Mouse (Mus musculus) CD8-positive naive resting alpha-beta T cell, adult 2 months (primary cell): Measurements from ENCODE around the gene Akap12.

ENCODE experiments used
- DNase-seq, 2 experiments: peaks; one replicate each; pipeline ENCODE4 v3.0.0; 2022; ENCODE audit warnings: low read depth in 2 of 2, low spot score in 2 of 2

Akap12 gene

DNA sequence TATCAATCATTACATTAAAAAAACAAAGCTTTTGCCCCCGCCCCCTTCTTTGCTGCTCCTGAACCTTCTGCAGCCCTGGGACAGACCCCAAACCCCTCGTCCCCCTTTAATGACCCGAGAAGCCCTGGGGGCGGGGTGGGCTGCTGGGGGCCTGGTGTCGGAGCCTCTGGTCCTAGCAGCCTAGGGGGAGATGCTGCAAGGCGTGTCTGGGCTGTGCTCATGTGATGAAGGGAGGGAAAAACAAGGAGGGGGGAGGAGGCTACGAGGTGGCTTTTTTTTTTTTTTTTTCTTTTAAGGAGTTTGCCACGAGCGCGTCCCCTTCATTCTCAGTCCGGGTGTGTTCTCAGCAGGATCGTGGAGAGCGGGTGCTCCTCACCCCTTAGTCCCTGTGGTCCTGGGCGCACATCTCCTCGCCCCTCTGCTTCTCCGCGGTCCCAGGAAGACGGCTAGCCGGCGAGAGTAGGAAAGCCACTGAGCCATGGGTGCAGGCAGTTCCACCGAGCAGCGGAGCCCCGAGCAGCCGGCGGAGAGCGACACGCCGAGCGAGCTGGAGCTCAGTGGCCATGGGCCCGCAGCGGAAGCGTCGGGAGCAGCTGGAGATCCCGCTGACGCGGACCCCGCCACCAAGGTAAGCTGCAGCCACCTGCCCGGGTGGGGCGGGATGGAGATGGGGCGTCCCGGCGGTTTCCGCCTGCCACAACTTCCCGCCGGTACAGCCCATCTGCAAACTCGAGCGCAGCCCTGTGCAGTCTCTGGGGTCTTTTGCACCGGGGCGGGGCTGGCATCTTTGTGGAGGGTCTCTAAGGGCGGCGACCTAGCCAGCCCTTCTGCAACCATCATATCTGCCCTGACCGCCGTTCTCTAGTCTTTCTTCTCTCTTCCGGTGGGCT lies at the start of gene Akap12:
TSS of gene Akap12 (plus strand) at position 340 of the 890 bp plus-strand sequence.
- peak; percentile 2 to 11 for DNase-seq

GRCm38 (mm10) chr10:4230563-4231359 lies 35.4 kb upstream of the Akap12 start:
- DNase-seq, result no peak

GRCm38 (mm10) chr10:4233102-4233501 lies 33.1 kb upstream of the Akap12 start:
- no peak for DNase-seq

DNA sequence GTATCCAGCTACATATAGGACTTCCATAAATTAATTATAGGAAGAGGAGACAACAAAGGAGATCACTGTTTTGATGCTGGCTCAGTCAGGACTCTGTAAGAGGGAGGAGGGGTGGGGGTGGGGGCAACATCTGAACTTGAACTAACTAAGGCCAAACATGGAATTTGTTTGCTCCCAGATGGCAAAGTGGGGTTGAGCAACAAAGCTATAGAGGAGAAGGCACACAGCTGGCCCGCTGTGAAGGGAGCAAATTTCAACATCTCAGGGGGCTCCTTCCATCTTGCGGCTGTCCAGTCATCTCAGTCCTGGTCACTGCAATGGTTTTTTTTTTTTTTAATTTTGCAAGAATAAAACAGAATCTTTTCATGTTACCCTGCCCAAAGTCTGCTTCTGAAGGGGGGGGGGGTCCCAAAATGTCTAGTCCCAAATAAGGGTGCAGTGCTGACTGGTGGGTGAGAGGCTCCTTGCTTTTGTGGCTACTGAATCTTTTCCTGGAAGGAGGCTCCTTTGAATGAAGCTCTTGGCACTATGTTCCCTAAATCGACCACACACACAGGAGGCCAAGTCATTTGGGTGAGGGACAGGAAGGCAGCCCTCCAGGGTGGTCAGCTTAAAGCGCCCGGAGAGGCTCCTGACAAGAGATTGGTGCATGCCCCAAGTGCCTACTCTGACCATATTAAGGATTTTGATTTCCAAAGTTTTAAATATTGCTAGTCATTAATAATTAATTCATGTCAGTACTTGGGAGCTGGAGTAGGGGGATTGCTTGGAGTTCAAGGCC lies 26.2 kb upstream of the Akap12 start:
- no peak for DNase-seq

DNA sequence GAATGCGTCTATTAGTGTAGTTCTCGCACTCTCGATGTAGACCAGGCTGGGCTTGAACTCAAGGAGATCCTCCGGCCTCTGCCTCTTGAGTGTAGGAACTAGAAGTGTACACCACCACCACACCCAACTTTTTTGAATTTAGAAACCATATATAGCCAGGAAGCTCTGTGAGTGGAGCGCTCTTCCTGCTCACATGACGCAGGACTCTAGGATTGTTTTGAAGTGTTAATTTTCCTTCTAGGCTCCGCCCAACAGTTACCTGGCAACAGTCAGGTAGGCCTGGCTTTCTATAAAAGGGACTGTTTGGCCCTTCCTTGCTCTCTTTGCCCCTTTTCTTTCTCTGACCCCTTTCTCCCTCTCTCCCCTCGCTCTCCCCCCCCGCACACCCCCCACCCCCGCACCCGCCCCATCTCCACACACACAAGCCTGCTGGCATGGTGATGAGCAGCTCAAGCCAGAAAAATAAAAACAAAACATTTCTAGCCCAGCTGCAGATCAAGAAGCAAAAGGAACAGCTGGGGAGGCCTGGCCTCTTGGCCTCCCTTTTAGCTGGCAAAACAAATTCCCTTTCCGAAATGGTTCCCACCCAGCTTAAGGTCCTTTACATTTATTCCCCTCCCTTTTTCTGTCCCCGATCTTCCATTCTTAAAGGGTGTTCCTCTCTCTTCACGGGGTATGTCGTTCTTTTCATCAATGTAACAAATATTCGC lies 22.4 kb upstream of the Akap12 start:
- no peak for DNase-seq

- DNase-seq, result no peak
Measured at GRCm38 (mm10) chr10:4245812-4246211, 20.4 kb upstream of the Akap12 start.

- no peak for DNase-seq
Measured at GRCm38 (mm10) chr10:4246407-4246806, 19.8 kb upstream of the Akap12 start.

- no peak for DNase-seq
Measured at GRCm38 (mm10) chr10:4249235-4249845, 16.8 kb upstream of the Akap12 start.

DNA sequence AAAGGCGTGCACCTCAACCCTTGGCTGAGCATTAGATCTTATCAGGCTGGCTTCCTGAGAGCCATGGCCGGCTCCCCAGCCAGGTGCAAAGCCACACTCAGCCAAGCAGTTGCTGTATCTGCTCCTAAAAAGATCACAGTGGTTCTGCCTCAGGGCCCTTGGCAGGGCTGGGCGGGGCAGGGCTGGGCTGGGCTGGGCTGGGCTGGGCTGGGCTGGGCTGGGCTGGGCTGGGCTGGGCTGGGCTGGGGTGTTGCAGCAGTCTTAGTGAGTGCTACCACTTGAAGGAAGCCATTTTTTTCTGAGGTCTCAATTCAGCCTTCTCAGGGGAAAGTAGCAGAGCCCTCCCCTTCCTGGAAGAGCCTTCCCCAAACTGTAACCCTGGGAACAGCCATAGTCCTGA lies 15.5 kb upstream of the Akap12 start:
- DNase-seq, result no peak

DNA sequence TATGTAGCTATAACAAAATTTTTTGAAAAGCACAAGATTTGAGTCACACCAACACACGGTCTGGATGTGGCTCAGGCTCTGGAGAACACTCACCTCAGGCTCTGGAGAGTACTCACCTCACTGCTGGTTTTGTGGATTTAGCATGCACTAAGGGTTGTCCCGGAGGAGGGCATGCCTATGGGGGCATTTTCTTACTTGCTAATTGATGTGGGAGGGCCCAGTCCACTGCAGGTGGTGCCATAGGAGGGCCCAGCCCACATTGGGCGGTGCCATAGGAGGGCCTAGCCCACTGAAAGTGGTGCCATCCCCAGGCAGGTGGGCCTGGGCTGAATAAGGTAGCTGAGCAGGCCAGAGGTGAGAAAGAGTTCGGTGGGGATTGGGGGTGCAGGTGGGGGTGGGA lies 12.6 kb upstream of the Akap12 start:
- no peak for DNase-seq

GRCm38 (mm10) chr10:4254459-4254858 lies 11.7 kb upstream of the Akap12 start:
- no peak for DNase-seq

DNA sequence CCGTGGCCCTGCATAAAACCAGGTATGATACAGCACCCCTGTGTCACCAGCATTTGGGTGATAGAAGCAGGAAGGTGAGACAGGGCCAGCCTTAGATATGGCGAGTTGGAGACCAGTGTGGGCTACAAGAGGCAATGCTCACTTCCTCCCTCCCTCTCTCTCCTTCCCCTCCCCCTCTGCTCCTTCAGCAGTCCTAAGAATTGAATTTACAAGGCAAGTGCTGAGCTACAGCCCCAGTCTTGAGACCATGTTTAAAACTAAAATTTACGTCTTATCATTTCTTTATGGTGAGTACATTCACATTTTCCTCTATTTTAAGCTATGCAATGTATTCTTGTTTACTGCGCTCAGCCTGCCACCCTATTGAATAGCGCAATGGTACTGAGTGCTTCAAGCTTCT lies 5.3 kb upstream of the Akap12 start:
- DNase-seq, result no peak

GRCm38 (mm10) chr10:4261359-4261952 lies 4.7 kb upstream of the Akap12 start:
- no peak for DNase-seq

- no peak for DNase-seq
Measured at GRCm38 (mm10) chr10:4265641-4266040, 539 bp upstream of the Akap12 start.

- DNase-seq, result no peak
Measured at GRCm38 (mm10) chr10:4266931-4267310, 741 bp downstream of the Akap12 start.

- DNase-seq, result no peak
Measured at GRCm38 (mm10) chr10:4267481-4267880, 1.3 kb downstream of the Akap12 start.

DNA sequence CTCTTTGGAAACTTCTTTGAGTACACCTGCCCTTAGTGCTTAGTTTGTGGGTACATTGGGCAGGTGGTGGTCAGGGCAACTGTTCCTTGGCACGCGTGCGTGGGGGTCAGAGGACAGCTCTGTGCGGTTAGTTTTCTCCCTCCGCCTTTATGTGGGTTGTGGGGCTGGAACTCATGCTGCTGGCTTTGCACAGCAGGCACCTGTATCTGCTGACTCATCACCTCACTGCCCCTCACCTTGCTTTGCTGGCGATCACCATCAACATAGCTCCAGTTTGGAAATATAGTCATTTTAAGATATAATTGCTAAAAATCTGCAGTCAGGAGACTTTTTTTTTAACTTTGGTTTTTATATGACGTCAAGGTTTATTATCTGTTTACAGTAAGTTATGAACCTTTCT lies 2.0 kb downstream of the Akap12 start:
- no peak for DNase-seq

- DNase-seq, result no peak
Measured at GRCm38 (mm10) chr10:4275572-4275971, 9.4 kb downstream of the Akap12 start.

DNA sequence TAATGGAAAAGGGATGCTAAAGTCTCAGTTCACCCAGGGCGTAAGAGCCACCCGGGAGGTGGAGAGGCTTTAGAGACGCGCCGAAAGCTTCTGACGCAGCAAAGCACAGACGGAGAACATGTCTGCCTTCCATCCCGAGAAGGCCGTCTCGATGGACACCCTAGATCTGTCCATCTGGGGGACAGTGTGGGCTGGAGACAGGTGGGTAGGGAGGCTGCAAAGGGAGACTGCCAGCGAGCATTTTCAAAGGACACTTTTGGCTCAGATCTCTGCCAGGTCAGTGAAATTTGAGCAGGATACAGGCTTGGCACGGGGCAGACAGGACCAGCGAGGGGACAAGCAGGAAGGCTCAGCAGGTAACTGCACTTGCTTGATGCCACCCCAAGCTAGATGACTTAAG lies 9.9 kb downstream of the Akap12 start:
- DNase-seq, result no peak

DNA sequence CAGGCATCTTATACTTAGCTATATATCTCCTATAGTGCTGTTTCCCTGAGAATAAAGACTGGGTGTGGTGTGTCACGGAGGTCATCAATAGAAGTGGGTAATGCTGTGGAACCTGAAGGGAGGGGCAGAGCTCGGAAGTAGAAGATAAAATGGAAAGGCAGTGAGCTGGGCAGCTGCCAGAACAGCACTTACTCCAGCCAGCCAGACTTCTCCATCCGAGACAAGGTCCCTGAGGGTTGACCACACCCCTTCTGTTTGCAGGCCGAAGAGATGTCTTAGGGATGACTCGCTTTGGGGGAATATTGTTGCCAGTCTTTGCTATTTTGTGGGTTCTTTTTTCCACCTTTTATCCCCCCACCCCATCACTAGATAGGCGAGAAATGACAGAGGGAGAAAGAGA lies 11.9 kb downstream of the Akap12 start:
- DNase-seq, result no peak
